Mouse (Mus musculus): Measurements from ENCODE around the gene Pitpnm2. TPM values are rescaled to one million over a fixed set of nuclear protein-coding genes. Genes with fewer than 3 reads are reported as not detected.

Pitpnm2 gene
- total and polyA plus RNA-seq, 3 experiments = 9.0 to 35.6 (median 24.1) TPM

GRCm38 (mm10) chr5:124194386-124195084, 55.0 kb downstream of the Pitpnm2 start:
- TF ChIP-seq GATA1 (IDR thresholded peaks at IDR 0.05; ENCODE audit: borderline replicate concordance, low read length) (no peak), CTCF (IDR thresholded peaks at IDR 0.05; ENCODE audit: low read depth, low read length) (no peak), TAL1 (conservative IDR thresholded peaks at IDR 0.05; ENCODE audit: low read depth, low read length) (no peak), POLR2AphosphoS5 (IDR thresholded peaks at IDR 0.05; ENCODE audit: insufficient replicate concordance, low read depth, low read length) (no peak), GATA2 (IDR thresholded peaks at IDR 0.05; ENCODE audit: borderline replicate concordance, low read depth, low read length) (no peak)
- H3K27me3 ChIP-seq (ENCODE audit: insufficient read depth, low read length) = no peaks in the 10 kb centered on the region

GRCm38 (mm10) chr5:124193286-124194112, 56.1 kb downstream of the Pitpnm2 start:
- H3K27me3 ChIP-seq (ENCODE audit: insufficient read depth, low read length) = no peaks in the 10 kb centered on the region
- no peak for TF ChIP-seq GATA2 (IDR thresholded peaks at IDR 0.05; ENCODE audit: borderline replicate concordance, low read depth, low read length)
- TF ChIP-seq TAL1 (conservative IDR thresholded peaks at IDR 0.05; ENCODE audit: low read depth, low read length) = no peak
- no peak for TF ChIP-seq POLR2AphosphoS5 (IDR thresholded peaks at IDR 0.05; ENCODE audit: insufficient replicate concordance, low read depth, low read length)
- no peak for TF ChIP-seq GATA1 (IDR thresholded peaks at IDR 0.05; ENCODE audit: borderline replicate concordance, low read length)
- no peak for TF ChIP-seq CTCF (IDR thresholded peaks at IDR 0.05; ENCODE audit: low read depth, low read length)
- DNase-seq (ENCODE audit: low spot score) (no peak), ATAC-seq (ENCODE audit: extremely low read depth, insufficient number of reproducible peaks, low FRiP score, poor library complexity, severe bottlenecking) (no peak)
- H3K4me1 ChIP-seq (ENCODE audit: insufficient read depth, low read depth, low read length) = peaks cover 39% of the 10 kb centered on the region
- peaks cover 57% of the 10 kb centered on the region for H3K36me3 ChIP-seq (replicated peaks)
- peaks cover 2% of the 10 kb centered on the region; the same call in 1 of the 2 replicates for H3K9me3 ChIP-seq (replicated peaks)
- H3K4me3 ChIP-seq (ENCODE audit: low read depth, low read length) = no peak overlapping the region

More at GRCm38 (mm10) chr5:124194386-124195084, 55.0 kb downstream of the Pitpnm2 start:
- ATAC-seq (ENCODE audit: extremely low read depth, insufficient number of reproducible peaks, low FRiP score, poor library complexity, severe bottlenecking) = no peak
- Histone ChIP-seq H3K4me3 (ENCODE audit: low read depth, low read length) (no peak overlapping the region), H3K36me3 (replicated peaks) (peaks cover 60% of the 10 kb centered on the region), H3K9me3 (replicated peaks) (peaks cover 3% of the 10 kb centered on the region; the same call in 1 of the 2 replicates), H3K4me1 (ENCODE audit: insufficient read depth, low read depth, low read length) (peaks cover 32% of the 10 kb centered on the region)
- DNase-seq (ENCODE audit: low spot score) = no peak

GRCm38 (mm10) chr5:124192726-124193285, 56.8 kb downstream of the Pitpnm2 start:
- DNase-seq (ENCODE audit: low spot score) = no peak
- Histone ChIP-seq H3K27me3 (ENCODE audit: insufficient read depth, low read length) (no peaks in the 10 kb centered on the region), H3K9me3 (replicated peaks) (no peaks in the 10 kb centered on the region), H3K4me3 (ENCODE audit: low read depth, low read length) (no peak overlapping the region), H3K36me3 (replicated peaks) (peaks cover 58% of the 10 kb centered on the region), H3K4me1 (ENCODE audit: insufficient read depth, low read depth, low read length) (peaks cover 42% of the 10 kb centered on the region)
- TF ChIP-seq TAL1 (conservative IDR thresholded peaks at IDR 0.05; ENCODE audit: low read depth, low read length) = no peak
- TF ChIP-seq CTCF (IDR thresholded peaks at IDR 0.05; ENCODE audit: low read depth, low read length) = no peak
- TF ChIP-seq GATA1 (IDR thresholded peaks at IDR 0.05; ENCODE audit: borderline replicate concordance, low read length) = no peak
- no peak for TF ChIP-seq POLR2AphosphoS5 (IDR thresholded peaks at IDR 0.05; ENCODE audit: insufficient replicate concordance, low read depth, low read length)
- TF ChIP-seq GATA2 (IDR thresholded peaks at IDR 0.05; ENCODE audit: borderline replicate concordance, low read depth, low read length) = no peak
- ATAC-seq (ENCODE audit: extremely low read depth, insufficient number of reproducible peaks, low FRiP score, poor library complexity, severe bottlenecking) = no peak

GRCm38 (mm10) chr5:124192251-124192710, 57.3 kb downstream of the Pitpnm2 start:
- no peaks in the 10 kb centered on the region for H3K9me3 ChIP-seq (replicated peaks)
- TF ChIP-seq POLR2AphosphoS5 (IDR thresholded peaks at IDR 0.05; ENCODE audit: insufficient replicate concordance, low read depth, low read length) = no peak
- TF ChIP-seq CTCF (IDR thresholded peaks at IDR 0.05; ENCODE audit: low read depth, low read length) = no peak
- H3K4me1 ChIP-seq (ENCODE audit: insufficient read depth, low read depth, low read length) = peaks cover 46% of the 10 kb centered on the region
- DNase-seq (ENCODE audit: low spot score) = no peak
- no peak for ATAC-seq (ENCODE audit: extremely low read depth, insufficient number of reproducible peaks, low FRiP score, poor library complexity, severe bottlenecking)
- H3K27me3 ChIP-seq (ENCODE audit: insufficient read depth, low read length) = no peaks in the 10 kb centered on the region; the same call in 1 of the 2 replicates
- no peak overlapping the region for H3K4me3 ChIP-seq (ENCODE audit: low read depth, low read length)
- peaks cover 61% of the 10 kb centered on the region for H3K36me3 ChIP-seq (replicated peaks)

GRCm38 (mm10) chr5:124190146-124190870, 59.3 kb downstream of the Pitpnm2 start:
- H3K27me3 ChIP-seq (ENCODE audit: insufficient read depth, low read length) = no peaks in the 10 kb centered on the region; the same call in 1 of the 2 replicates
- TF ChIP-seq POLR2AphosphoS5 (IDR thresholded peaks at IDR 0.05; ENCODE audit: insufficient replicate concordance, low read depth, low read length) = no peak
- no peak for TF ChIP-seq TAL1 (conservative IDR thresholded peaks at IDR 0.05; ENCODE audit: low read depth, low read length)
- no peak for TF ChIP-seq CTCF (IDR thresholded peaks at IDR 0.05; ENCODE audit: low read depth, low read length)
- ATAC-seq (ENCODE audit: extremely low read depth, insufficient number of reproducible peaks, low FRiP score, poor library complexity, severe bottlenecking) (no peak), DNase-seq (ENCODE audit: low spot score) (no peak)
- H3K9me3 ChIP-seq (replicated peaks) = no peaks in the 10 kb centered on the region
- no peak overlapping the region for H3K4me3 ChIP-seq (ENCODE audit: low read depth, low read length)
- peaks cover 51% of the 10 kb centered on the region for H3K4me1 ChIP-seq (ENCODE audit: insufficient read depth, low read depth, low read length)
- peaks cover 71% of the 10 kb centered on the region for H3K36me3 ChIP-seq (replicated peaks)

Data from G1E (cell line).